Mouse (Mus musculus) erythroblast, adult 5-6 weeks (primary cell): ENCODE results near the gene Olfr1355. TPM values are rescaled to one million over a fixed set of nuclear protein-coding genes. Genes with fewer than 3 reads are reported as not detected.
"Not testable (repeated sequence)": the region's sequence is repeated elsewhere in the genome, so short reads cannot be mapped to it uniquely, and the experiment has no call there.

Experiments used
- ATAC-seq: replicated peaks from 2 replicates; pipeline ENCODE4 v1.8.0; 2016; ENCODE audit warnings: moderate number of reproducible peaks, mild to moderate bottlenecking, moderate TSS enrichment, inconsistent platforms; ENCODE audit not compliant: poor library complexity, low FRiP score, severe bottlenecking
- total RNA-seq, 2 experiments: library from RNA; stranded (forward) in 1 of 2; stranded (reverse) in 1 of 2; fragments of 150-400 nt in 1 of 2; fragments of 200-764, 138-1000 nt in 1 of 2; gene quantifications; 2 replicates each; pipeline versions ENCODE4 v1.2.3 to v1.2.4; 2015 to 2017; ENCODE audit warnings: low replicate concordance in 2 of 2

Gene Olfr1355
- total RNA-seq (2015; ENCODE audit: low replicate concordance) (not detected in 2 replicates), total RNA-seq (2017; ENCODE audit: low replicate concordance) (not detected in 2 replicates)

GRCm38 (mm10) chr10:78875240-78875639 is at the start of gene Olfr1355:
Olfr1355 (plus strand) TSS chr10:78875540.
- ATAC-seq = no peak

GRCm38 (mm10) chr10:78840456-78840855 is 34.9 kb upstream of the Olfr1355 start:
- ATAC-seq = not testable (repeated sequence)

GRCm38 (mm10) chr10:78852066-78852465 is 23.3 kb upstream of the Olfr1355 start, which contains the start of gene Olfr1356:
Olfr1356 (minus strand) TSS chr10:78852166.
- ATAC-seq = no peak

GRCm38 (mm10) chr10:78912871-78913270 is 37.5 kb downstream of the Olfr1355 start, which contains the start of gene Olfr1354:
Olfr1354 (plus strand) TSS chr10:78913171.
- not testable (repeated sequence) for ATAC-seq

Other genes starting within 250 kb of the Olfr1355 start
- not detected in 2 replicates for gene Casp14, start 157.2 kb upstream of the Olfr1355 start, total RNA-seq (2015; ENCODE audit: low replicate concordance)
- not detected in 2 replicates for gene Casp14, start 157.2 kb upstream of the Olfr1355 start, total RNA-seq (2017; ENCODE audit: low replicate concordance)
- gene Ccdc105, start 122.5 kb upstream of the Olfr1355 start, total RNA-seq (2015; ENCODE audit: low replicate concordance) = not detected in 2 replicates
- gene Ccdc105, start 122.5 kb upstream of the Olfr1355 start, total RNA-seq (2017; ENCODE audit: low replicate concordance) = not detected in 2 replicates
- gene Slc1a6, start 95.0 kb upstream of the Olfr1355 start, total RNA-seq (2015; ENCODE audit: low replicate concordance) = not detected in 2 replicates
- gene Slc1a6, start 95.0 kb upstream of the Olfr1355 start, total RNA-seq (2017; ENCODE audit: low replicate concordance) = not detected in 2 replicates
- not detected in 2 replicates for gene Olfr1356, start 23.4 kb upstream of the Olfr1355 start, total RNA-seq (2015; ENCODE audit: low replicate concordance)
- gene Olfr1356, start 23.4 kb upstream of the Olfr1355 start, total RNA-seq (2017; ENCODE audit: low replicate concordance) = not detected in 2 replicates
- gene Olfr1354, start 37.6 kb downstream of the Olfr1355 start, total RNA-seq (2015; ENCODE audit: low replicate concordance) = not detected in 2 replicates
- gene Olfr1354, start 37.6 kb downstream of the Olfr1355 start, total RNA-seq (2017; ENCODE audit: low replicate concordance) = not detected in 2 replicates
- gene Olfr8, start 75.1 kb downstream of the Olfr1355 start, total RNA-seq (2015; ENCODE audit: low replicate concordance) = not detected in 2 replicates
- not detected in 2 replicates for gene Olfr8, start 75.1 kb downstream of the Olfr1355 start, total RNA-seq (2017; ENCODE audit: low replicate concordance)
- gene Olfr1353, start 87.8 kb downstream of the Olfr1355 start, total RNA-seq (2015; ENCODE audit: low replicate concordance) = not detected in 2 replicates
- gene Olfr1353, start 87.8 kb downstream of the Olfr1355 start, total RNA-seq (2017; ENCODE audit: low replicate concordance) = not detected in 2 replicates
- gene Olfr1352, start 105.5 kb downstream of the Olfr1355 start, total RNA-seq (2015; ENCODE audit: low replicate concordance) = not detected in 2 replicates
- 0.51 TPM in 1 of 2 replicates, not detected in the other for gene Olfr1352, start 105.5 kb downstream of the Olfr1355 start, total RNA-seq (2017; ENCODE audit: low replicate concordance)
- not detected in 2 replicates for gene Olfr1351, start 136.9 kb downstream of the Olfr1355 start, total RNA-seq (2015; ENCODE audit: low replicate concordance)
- not detected in 2 replicates for gene Olfr1351, start 136.9 kb downstream of the Olfr1355 start, total RNA-seq (2017; ENCODE audit: low replicate concordance)
- gene Olfr57, start 153.2 kb downstream of the Olfr1355 start, total RNA-seq (2015; ENCODE audit: low replicate concordance) = not detected in 2 replicates
- gene Olfr57, start 153.2 kb downstream of the Olfr1355 start, total RNA-seq (2017; ENCODE audit: low replicate concordance) = not detected in 2 replicates
- 4.0 and 8.4 TPM in 2 replicates for gene 2610008E11Rik, start 222.1 kb downstream of the Olfr1355 start, total RNA-seq (2015; ENCODE audit: low replicate concordance)
- 5.3 and 12.1 TPM in 2 replicates for gene 2610008E11Rik, start 222.1 kb downstream of the Olfr1355 start, total RNA-seq (2017; ENCODE audit: low replicate concordance)